Mouse (Mus musculus) liver, embryonic 14.5 days (tissue): Measurements from ENCODE around the gene Mmaa. TPM values are rescaled to one million over a fixed set of nuclear protein-coding genes. Genes with fewer than 3 reads are reported as not detected.

Source experiments
- ATAC-seq: fragments of 200-750 bp; cut with Nextera tagmentation; 2 replicates; pipeline ENCODE4 v1.8.0; 2017; ENCODE audit warnings: moderate number of reproducible peaks, mild to moderate bottlenecking, moderate library complexity; ENCODE audit not compliant: insufficient read depth
- DNase-seq, 3 experiments: peaks; one replicate each; pipeline ENCODE4 v3.0.0-alpha.2; 2012 to 2013; ENCODE audit warnings: low read depth in 3 of 3, low spot score in 3 of 3
- H3K27ac ChIP-seq: fragments of 300-500 bp; sonication (generic); 2 replicates; pipeline ENCODE4 v1.5.1; 2014; ENCODE audit warnings: moderate library complexity, mild to moderate bottlenecking, control low read depth, inconsistent platforms
- H3K27me3 ChIP-seq: fragments of 300-500 bp; sonication (generic); 2 replicates; pipeline ENCODE4 v1.6.1; 2014; ENCODE audit warnings: mild to moderate bottlenecking, low read length, moderate library complexity; ENCODE audit not compliant: control insufficient read depth, insufficient read depth
- H3K36me3 ChIP-seq: fragments of 300-500 bp; sonication (generic); replicated peaks from 2 replicates; pipeline ENCODE4 v1.6.1; 2014; ENCODE audit warnings: low read depth; ENCODE audit not compliant: control insufficient read depth, insufficient read depth
- H3K4me1 ChIP-seq, 2 experiments: fragments of 200-500 bp in 1 of 2; fragments of 300-500 bp in 1 of 2; sonication (generic) in 1 of 2; replicated peaks; 2 replicates each; pipeline ENCODE4 v1.6.1; 2012 to 2014; ENCODE audit warnings: antibody characterized with exemption in 1 of 2, inconsistent platforms in 1 of 2, low read length in 1 of 2; ENCODE audit not compliant: control insufficient read depth in 2 of 2, insufficient read depth in 2 of 2
- H3K4me2 ChIP-seq: fragments of 300-500 bp; sonication (generic); 2 replicates; pipeline ENCODE4 v1.6.1; 2014; ENCODE audit warnings: low read depth, mild to moderate bottlenecking, control low read depth, moderate library complexity
- H3K4me3 ChIP-seq, 2 experiments: fragments of 200-500 bp in 1 of 2; fragments of 300-500 bp in 1 of 2; sonication (generic) in 1 of 2; 2 replicates each; pipeline ENCODE4 v1.5.1; 2012 to 2014; ENCODE audit warnings: low read depth in 2 of 2, low read length in 2 of 2, mild to moderate bottlenecking in 2 of 2, control low read depth in 1 of 2, inconsistent platforms in 1 of 2, moderate library complexity in 1 of 2; ENCODE audit not compliant: insufficient read depth in 1 of 2
- H3K9ac ChIP-seq: fragments of 300-500 bp; sonication (generic); replicated peaks from 2 replicates; pipeline ENCODE4 v1.6.1; 2014; ENCODE audit warnings: mild to moderate bottlenecking, control low read depth, moderate library complexity
- H3K9me3 ChIP-seq: fragments of 300-500 bp; sonication (generic); 2 replicates; pipeline ENCODE4 v1.6.1; 2016; ENCODE audit warnings: low read length, mixed read lengths; ENCODE audit not compliant: control insufficient read depth
- CTCF ChIP-seq: IDR thresholded peaks from 2 replicates; pipeline ENCODE4 v1.5.1; 2016; ENCODE audit warnings: antibody characterized with exemption, low read depth, control low read depth
- EP300 ChIP-seq: IDR thresholded peaks from 2 replicates; pipeline ENCODE4 v1.6.1; 2016; ENCODE audit warnings: antibody characterized with exemption, low read depth
- WGBS: fragments of 180-500 bp; shearing (Covaris S2); extraction: QIAGEN DNeasy Blood & Tissue Kit; methylation state at CpG from one replicate; pipeline ENCODE4 v1.1.7; 2014; ENCODE audit not compliant: insufficient replicate concordance; 5-methylcytosine and 5-hydroxymethylcytosine counted together
- polyA plus RNA-seq, 2 experiments: library from polyadenylated mRNA; depleted of rRNA in 1 of 2; stranded (reverse) in 1 of 2; unstranded in 1 of 2; fragments of >200 nt; fragmentation: Nextera tagmentation in 1 of 2; extraction: Ambion mirVana in 1 of 2; gene quantifications; 2 replicates each; pipeline versions ENCODE4 v1.2.1 to v1.2.3; 2012 to 2014

Gene Mmaa
- polyA plus RNA-seq (2012; rRNA removed) (1.9 and 2.9 TPM in 2 replicates), polyA plus RNA-seq (2014; fragmentation: Nextera tagmentation; extraction: Ambion mirVana) (3.3 and 4.2 TPM in 2 replicates)

DNA sequence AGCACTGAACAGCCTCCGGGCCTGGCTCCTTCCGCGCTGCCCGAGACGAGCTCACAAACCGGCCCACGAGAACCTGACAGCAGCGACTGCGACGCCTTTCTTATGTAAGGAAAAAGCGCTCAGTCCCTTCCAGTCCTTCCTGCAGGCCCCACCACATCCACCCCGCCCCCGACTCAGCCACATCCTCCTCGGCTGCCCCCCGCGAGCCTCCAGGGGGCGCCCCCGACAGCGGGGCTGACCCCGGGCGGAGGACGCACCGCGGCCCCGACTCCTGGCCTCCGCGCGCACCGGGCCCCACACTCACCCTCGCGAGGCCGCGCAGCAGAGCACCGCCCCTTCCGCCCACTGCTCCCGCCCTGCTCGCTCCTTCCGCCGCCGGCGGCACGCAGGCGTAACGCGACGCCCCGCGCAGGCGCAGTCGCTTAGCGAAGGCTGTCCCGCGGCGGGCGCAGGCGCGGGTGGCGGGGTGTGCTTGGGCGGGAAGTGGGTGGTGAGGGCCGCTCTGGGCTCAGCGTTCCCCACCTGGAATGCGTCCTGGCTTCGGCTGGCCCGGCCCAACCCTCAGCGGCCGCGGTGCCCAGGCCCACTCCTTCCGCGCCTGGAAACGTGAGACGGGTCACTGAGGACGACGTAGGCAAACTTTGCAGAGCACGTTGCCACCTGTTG is at the start of gene Mmaa:
TSS of gene Mmaa (minus strand) at position 328 of the 666 bp plus-strand sequence.
- Histone ChIP-seq H3K27ac (peak within 1 kb of the TSS; percentile 61), H3K27me3 (no peaks in the 10 kb centered on the region), H3K4me1 (peaks cover 7 to 12% of the 10 kb centered on the region in 2 experiments), H3K9ac (peak within 1 kb of the TSS; percentile 92), H3K36me3 (no peaks in the 10 kb centered on the region), H3K4me2 (peak within 1 kb of the TSS; percentile 95), H3K4me3 (peak within 1 kb of the TSS; percentile 68 to 91), H3K9me3 (no peaks in the 10 kb centered on the region)
- under 1% methylated on average over 74 of the region's 74 CpGs for WGBS
- DNase-seq: peak; percentile 88 to 90 (median 89)
- TF ChIP-seq CTCF: peak; percentile 64
- no peak for TF ChIP-seq EP300
- ATAC-seq: peak; percentile 99

DNA sequence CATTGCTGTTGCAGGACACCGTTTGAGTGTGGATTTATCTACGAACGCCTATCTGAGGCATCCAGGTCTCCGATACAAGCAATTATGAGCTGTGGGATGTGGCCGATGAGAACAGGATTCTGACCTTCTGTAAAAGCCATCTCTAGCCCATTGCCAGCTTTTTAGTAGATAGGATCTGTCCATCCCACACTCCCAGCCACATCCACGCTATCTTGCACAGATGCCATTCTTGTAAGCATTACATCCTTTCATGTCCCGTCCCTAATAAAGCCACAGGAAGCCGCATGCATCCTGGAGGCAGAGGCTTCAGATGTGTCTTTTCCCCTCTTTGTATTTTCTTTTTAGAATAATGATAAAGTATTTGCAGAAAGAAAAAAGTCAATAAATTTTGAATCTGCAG is 46.5 kb upstream of the Mmaa start:
- Histone ChIP-seq H3K27ac (no peak overlapping the region), H3K4me1 (no peaks in the 10 kb centered on the region), H3K27me3 (no peaks in the 10 kb centered on the region), H3K9me3 (no peaks in the 10 kb centered on the region), H3K4me2 (no peak overlapping the region), H3K4me3 (no peak overlapping the region), H3K9ac (no peak overlapping the region), H3K36me3 (no peaks in the 10 kb centered on the region)
- DNase-seq (no peak), ATAC-seq (no peak)
- TF ChIP-seq CTCF: no peak
- TF ChIP-seq EP300: no peak
- WGBS: 57% methylated on average over 8 of the region's 8 CpGs

DNA sequence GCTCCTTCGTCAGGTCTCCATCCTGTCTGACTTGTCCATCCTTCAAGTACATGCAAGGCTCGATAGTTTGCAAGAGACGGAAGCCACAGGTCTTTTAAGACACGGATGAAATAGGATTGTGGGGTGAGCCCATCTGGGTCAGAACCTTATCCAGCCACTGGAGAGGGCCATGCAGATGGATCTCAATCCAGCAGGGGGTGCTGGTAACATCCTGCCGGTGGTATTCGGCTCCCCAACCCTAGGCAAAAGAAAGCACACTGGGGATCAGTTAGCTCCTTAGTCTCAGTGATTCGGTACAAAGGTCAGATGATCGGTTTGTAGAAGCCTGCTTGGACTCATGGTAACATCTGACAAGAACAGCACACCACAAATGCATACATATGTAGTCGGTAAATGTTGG is 44.8 kb upstream of the Mmaa start:
- no peaks in the 10 kb centered on the region for H3K36me3 ChIP-seq
- no peak overlapping the region for H3K9ac ChIP-seq
- no peak for ATAC-seq
- no peaks in the 10 kb centered on the region for H3K9me3 ChIP-seq
- H3K4me3 ChIP-seq: no peak overlapping the region
- H3K4me1 ChIP-seq: no peaks in the 10 kb centered on the region
- H3K27ac ChIP-seq: no peak overlapping the region
- TF ChIP-seq EP300 (no peak), CTCF (peak; percentile 59)
- H3K27me3 ChIP-seq: no peaks in the 10 kb centered on the region
- DNase-seq: no peak
- 65% methylated on average over 9 of the region's 9 CpGs for WGBS
- H3K4me2 ChIP-seq: no peak overlapping the region

DNA sequence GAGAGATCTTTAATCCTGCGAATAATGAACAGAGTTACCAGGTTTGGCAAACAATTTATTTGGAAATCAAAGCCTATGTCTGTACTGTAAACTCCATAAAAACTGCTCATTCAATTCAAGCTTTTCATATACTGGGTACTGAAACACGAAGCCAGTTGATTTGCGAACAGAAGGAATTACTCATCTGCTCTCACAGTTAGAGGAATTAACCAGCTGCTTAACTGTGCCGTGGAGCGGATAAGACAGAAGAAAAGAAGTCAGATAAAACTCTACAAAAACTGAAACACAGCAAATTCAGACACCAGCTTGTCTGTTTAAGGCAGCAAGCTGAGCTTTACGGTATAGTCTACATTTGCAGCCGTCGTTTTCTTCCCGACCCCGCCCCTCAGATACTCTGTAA is 43.9 kb upstream of the Mmaa start:
- DNase-seq (no peak), ATAC-seq (no peak)
- H3K36me3 ChIP-seq: no peaks in the 10 kb centered on the region
- no peaks in the 10 kb centered on the region for H3K4me1 ChIP-seq
- no peak overlapping the region for H3K4me2 ChIP-seq
- WGBS: 69% methylated on average over 10 of the region's 10 CpGs
- no peak overlapping the region for H3K9ac ChIP-seq
- H3K4me3 ChIP-seq: no peak overlapping the region
- TF ChIP-seq EP300 (no peak), CTCF (no peak)
- H3K27ac ChIP-seq: no peak overlapping the region
- H3K27me3 ChIP-seq: no peaks in the 10 kb centered on the region
- no peaks in the 10 kb centered on the region for H3K9me3 ChIP-seq

DNA sequence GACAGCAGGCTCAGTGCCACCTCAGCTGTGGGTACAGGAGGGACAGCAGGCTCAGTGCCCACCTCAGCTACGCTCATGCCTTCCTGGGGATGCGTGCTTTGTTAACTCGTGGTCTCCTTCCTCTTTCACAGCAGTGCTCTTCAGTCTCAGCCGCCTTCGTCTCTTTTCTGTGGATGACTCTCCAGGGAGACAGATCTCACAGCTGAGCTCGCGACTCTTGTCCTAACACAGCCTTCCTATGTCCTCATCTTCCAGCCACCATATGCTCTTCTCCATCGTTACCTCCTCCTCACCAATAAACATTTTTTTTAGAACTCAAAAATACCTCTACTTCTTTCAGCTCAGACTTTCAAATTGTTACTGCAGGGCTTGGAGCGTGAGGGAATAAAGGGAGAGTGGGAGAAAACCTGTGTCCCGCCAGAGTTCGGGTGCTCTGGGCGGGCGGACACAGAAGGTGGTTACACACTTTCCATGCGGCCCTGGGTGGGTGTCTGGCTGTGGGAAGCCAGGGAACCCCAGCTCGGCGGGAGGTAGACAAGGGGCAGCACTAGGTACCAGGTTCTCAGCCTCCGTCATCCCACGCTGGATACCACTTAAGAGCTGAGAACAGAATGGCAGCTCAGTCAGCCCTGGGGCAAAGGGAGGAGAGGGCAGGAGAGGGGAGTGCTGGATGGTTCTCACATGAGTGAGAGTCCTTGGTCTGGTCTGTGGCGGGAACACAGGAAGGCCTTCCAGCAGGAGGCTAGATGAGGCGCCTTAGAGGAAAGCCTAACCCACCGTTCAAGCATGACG is 37.6 kb upstream of the Mmaa start:
- ATAC-seq (no peak), DNase-seq (no peak)
- no peaks in the 10 kb centered on the region for H3K36me3 ChIP-seq
- no peaks in the 10 kb centered on the region for H3K4me1 ChIP-seq
- H3K27ac ChIP-seq: no peak overlapping the region
- H3K4me3 ChIP-seq: no peak overlapping the region
- WGBS: 76% methylated on average over 22 of the region's 22 CpGs
- H3K9me3 ChIP-seq: no peaks in the 10 kb centered on the region
- no peaks in the 10 kb centered on the region for H3K27me3 ChIP-seq
- TF ChIP-seq CTCF (no peak), EP300 (no peak)
- H3K9ac ChIP-seq: no peak overlapping the region
- no peak overlapping the region for H3K4me2 ChIP-seq
